Mouse (Mus musculus): ENCODE data around the gene Fut1. TPM values are rescaled to one million over a fixed set of nuclear protein-coding genes. Genes with fewer than 3 reads are reported as not detected.

The Fut1 gene
- polyA plus RNA-seq, 1 experiment: 0.07 TPM

DNA sequence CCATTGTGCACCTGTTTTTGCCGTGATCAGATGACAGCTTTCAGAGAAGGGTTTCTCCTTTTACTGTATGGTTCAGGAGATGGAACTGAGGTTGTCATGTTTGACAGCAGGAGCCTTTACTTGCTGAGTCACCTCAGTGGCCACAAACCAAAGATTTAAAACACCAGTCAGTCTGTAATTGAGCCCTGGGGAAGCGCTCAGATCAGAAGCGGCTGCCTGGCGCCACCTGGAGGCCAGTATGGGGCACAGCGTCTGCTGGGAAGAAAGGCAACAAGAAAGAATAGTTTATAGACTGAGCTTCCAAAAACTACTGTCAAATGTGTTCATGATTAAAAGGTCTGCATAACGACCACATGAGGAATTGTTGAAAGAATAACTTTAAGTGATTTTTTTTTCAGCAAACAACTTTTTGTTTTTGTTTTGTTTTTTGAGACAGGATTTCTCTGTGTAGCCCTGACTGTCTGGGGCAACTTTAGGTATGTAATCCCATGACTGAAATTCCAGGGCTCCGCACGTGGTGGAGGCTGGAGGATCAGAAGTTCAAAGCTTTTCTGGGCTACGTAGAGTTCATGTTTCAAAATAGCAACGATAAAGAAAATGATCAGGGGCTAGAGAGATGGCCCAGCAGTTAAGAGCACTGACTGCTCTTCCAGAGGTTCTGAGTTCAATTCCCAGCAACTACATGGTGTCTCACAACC is 23.8 kb upstream of the Fut1 start:
- H3K27me3 ChIP-seq (ENCODE audit: control insufficient read depth, insufficient read depth, low read length): no peaks in the 10 kb centered on the region
- DNase-seq: peak; percentile 75 to 77
- 21% methylated on average over 10 of the region's 10 CpGs for WGBS
- TF ChIP-seq POLR2A (IDR thresholded peaks at IDR 0.05; ENCODE audit: borderline replicate concordance, insufficient read depth, low read length): no peak
- peak; percentile 88 for TF ChIP-seq CTCF (IDR thresholded peaks at IDR 0.05; ENCODE audit: borderline replicate concordance, insufficient read depth, low read depth, low read length)
- H3K27ac ChIP-seq (ENCODE audit: insufficient read depth, low read length): no peak overlapping the region
- H3K4me1 ChIP-seq (ENCODE audit: control insufficient read depth, insufficient read depth, low read length): no peaks in the 10 kb centered on the region
- H3K4me3 ChIP-seq (replicated peaks; ENCODE audit: insufficient read depth, low read depth, low read length): no peak overlapping the region

DNA sequence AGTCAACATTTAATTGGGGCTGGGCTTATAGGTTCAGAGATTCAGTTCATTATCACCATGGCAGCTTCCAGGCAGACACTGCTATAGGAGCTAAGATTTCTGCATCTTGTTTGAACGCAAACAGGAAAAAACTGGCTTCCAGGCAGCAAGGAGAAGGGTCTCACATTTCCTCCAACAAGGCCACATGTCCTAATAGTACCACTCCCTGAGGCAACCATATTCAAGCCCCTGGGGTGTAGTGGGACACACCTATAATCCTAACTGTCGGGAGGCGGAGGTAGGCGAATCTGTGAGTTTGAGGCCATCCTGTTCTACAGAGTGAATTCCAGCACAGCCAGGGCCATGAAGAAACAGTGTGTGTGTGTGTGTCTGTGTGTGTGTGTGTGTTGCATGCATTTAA is 21.9 kb upstream of the Fut1 start:
- Histone ChIP-seq H3K27me3 (ENCODE audit: control insufficient read depth, insufficient read depth, low read length) (no peaks in the 10 kb centered on the region), H3K4me3 (replicated peaks; ENCODE audit: insufficient read depth, low read depth, low read length) (no peak overlapping the region), H3K27ac (ENCODE audit: insufficient read depth, low read length) (no peak overlapping the region), H3K4me1 (ENCODE audit: control insufficient read depth, insufficient read depth, low read length) (no peaks in the 10 kb centered on the region)
- no peak for TF ChIP-seq CTCF (IDR thresholded peaks at IDR 0.05; ENCODE audit: borderline replicate concordance, insufficient read depth, low read depth, low read length)
- TF ChIP-seq POLR2A (IDR thresholded peaks at IDR 0.05; ENCODE audit: borderline replicate concordance, insufficient read depth, low read length): no peak
- 80% methylated on average over 4 of the region's 4 CpGs for WGBS
- no peak for DNase-seq

DNA sequence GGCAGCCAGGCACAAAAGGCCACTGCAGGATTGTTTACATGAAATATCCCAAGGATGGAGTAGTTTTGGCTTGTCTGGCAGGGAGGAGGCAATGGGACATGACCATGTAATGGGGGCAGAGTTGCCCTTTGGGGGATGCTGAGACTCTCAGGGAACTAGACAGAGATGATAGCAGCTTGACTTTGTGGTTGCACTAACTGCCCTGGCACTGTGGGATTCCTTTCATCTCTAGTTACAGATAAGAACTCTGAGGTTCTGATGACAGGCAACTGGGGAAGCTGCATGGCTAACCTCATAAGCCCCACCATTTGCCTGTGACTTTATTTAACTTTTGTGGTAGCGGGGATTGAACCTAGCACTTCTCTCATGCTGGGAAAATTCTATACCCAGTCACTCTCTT is 21.0 kb upstream of the Fut1 start:
- WGBS: 97% methylated on average over 1 of the region's 1 CpGs
- no peak overlapping the region for H3K27ac ChIP-seq (ENCODE audit: insufficient read depth, low read length)
- TF ChIP-seq CTCF (IDR thresholded peaks at IDR 0.05; ENCODE audit: borderline replicate concordance, insufficient read depth, low read depth, low read length) (no peak), POLR2A (IDR thresholded peaks at IDR 0.05; ENCODE audit: borderline replicate concordance, insufficient read depth, low read length) (no peak)
- no peak for DNase-seq
- no peak overlapping the region for H3K4me3 ChIP-seq (replicated peaks; ENCODE audit: insufficient read depth, low read depth, low read length)
- H3K27me3 ChIP-seq (ENCODE audit: control insufficient read depth, insufficient read depth, low read length): no peaks in the 10 kb centered on the region
- H3K4me1 ChIP-seq (ENCODE audit: control insufficient read depth, insufficient read depth, low read length): no peaks in the 10 kb centered on the region

DNA sequence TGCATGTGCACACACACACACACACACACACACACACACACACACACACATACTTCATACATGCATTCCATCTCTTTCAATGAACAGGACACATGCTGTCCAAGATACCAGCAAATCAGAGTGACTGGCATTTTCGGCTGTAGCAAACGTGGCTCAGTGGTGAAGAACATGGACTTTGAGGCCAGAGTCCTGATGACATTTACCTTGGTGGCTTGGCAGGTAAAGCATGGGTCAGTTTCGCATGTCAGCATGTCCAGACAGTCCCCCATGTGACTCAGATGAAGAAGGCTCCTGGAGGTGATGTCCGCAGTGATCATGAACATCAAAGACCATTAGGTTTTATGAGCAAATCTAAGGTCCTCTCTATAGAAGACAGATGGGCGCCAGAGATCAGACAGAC is 20.1 kb upstream of the Fut1 start:
- 82% methylated on average over 5 of the region's 5 CpGs for WGBS
- H3K27me3 ChIP-seq (ENCODE audit: control insufficient read depth, insufficient read depth, low read length): no peaks in the 10 kb centered on the region
- no peaks in the 10 kb centered on the region for H3K4me1 ChIP-seq (ENCODE audit: control insufficient read depth, insufficient read depth, low read length)
- TF ChIP-seq CTCF (IDR thresholded peaks at IDR 0.05; ENCODE audit: borderline replicate concordance, insufficient read depth, low read depth, low read length) (no peak), POLR2A (IDR thresholded peaks at IDR 0.05; ENCODE audit: borderline replicate concordance, insufficient read depth, low read length) (no peak)
- H3K27ac ChIP-seq (ENCODE audit: insufficient read depth, low read length): no peak overlapping the region
- no peak overlapping the region for H3K4me3 ChIP-seq (replicated peaks; ENCODE audit: insufficient read depth, low read depth, low read length)
- no peak for DNase-seq

DNA sequence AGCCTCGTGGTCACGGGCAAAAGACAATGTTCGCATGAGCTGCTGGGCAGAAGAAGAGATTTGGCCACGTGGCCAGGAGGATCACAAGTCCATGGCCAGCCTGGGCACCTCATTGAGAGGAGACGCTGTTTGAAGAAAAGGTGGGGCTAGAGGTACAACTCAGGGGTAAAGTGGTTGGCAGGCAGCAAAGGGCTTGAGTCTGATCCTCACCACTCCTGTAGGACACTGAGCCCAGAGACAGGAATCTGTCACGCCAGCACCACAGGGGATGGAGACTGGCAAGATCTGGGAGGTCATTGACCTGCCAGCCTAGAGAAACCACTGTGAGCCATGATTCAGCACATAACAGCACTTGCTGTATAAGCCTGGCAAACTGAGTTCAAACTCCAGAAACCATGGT is 19.6 kb upstream of the Fut1 start:
- Histone ChIP-seq H3K4me3 (replicated peaks; ENCODE audit: insufficient read depth, low read depth, low read length) (no peak overlapping the region), H3K27me3 (ENCODE audit: control insufficient read depth, insufficient read depth, low read length) (no peaks in the 10 kb centered on the region), H3K4me1 (ENCODE audit: control insufficient read depth, insufficient read depth, low read length) (no peaks in the 10 kb centered on the region), H3K27ac (ENCODE audit: insufficient read depth, low read length) (no peak overlapping the region)
- 44% methylated on average over 6 of the region's 6 CpGs for WGBS
- TF ChIP-seq CTCF (IDR thresholded peaks at IDR 0.05; ENCODE audit: borderline replicate concordance, insufficient read depth, low read depth, low read length) (no peak), POLR2A (IDR thresholded peaks at IDR 0.05; ENCODE audit: borderline replicate concordance, insufficient read depth, low read length) (no peak)
- DNase-seq: no peak

DNA sequence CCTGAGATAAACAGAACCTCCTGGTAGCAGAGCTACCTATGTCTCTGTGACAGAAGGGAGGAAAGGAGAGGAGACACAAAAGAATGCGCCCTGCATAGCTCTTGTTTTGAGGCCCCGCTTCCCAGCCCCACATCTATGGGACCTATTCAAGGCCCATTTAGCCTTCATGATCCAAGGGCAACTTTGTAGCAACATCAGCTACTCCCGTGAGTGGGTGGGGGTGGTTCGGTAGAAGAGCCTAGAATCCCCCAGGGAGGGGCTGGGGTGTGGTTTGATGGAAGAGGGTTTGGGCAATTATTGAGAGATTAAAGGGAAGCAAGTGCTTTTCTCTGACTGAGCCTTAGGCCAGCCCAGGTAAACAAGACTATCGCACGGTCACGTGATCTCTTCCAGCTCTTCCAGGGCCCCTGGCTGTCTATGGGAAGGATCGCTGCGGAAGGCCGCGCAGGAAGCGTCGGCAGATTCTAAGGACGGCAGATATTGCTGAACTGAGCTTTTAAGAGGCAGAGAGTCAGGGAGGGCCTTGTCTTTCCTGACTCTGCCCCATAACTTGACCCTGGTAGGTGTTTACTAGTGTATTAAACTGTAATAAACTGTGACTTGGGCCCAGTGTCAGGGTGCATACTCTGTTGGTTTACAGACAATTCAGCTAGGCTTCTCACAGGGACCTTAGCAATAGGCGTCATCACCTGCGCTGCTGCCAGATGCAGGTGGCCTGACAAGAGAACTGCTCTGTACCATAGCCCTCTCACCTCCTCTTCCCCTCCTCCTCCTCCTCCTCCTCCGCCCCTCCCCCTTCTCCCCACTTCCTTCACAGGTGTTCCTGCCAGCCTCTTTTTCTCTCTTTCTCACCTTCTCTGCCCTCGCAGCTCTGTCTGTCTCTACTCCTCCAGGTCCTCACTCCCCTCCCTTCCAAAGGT is 17.9 kb upstream of the Fut1 start:
- 61% methylated on average over 18 of the region's 18 CpGs for WGBS

DNA sequence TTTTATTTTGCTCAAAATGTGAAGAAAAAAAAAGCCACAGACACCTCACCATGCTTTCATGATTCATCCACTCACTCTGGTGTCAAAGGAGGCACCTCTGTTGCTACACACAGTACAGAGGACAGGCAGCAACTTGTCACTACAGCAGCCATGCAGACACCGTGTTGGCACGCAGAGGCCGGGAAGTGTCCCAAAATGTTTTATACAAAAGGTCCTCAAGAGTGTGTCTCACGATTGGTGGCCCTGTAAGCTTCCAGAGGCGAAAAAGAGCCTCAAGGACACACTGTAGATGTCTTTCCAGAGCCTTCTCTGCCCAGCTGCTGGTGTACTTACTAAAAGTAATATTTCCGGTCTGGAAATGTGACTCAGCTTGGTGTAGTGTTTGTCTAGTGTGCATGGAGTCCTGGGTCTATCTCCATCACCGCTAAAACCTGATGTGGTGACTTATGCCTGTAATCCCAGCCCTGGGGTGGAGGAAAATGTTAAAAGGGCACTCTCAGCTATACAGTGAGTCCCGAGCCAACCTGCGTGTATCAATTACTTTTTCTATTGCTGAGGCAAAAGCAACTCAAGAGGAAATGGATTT is 11.3 kb upstream of the Fut1 start:
- TF ChIP-seq CTCF (IDR thresholded peaks at IDR 0.05; ENCODE audit: borderline replicate concordance, insufficient read depth, low read depth, low read length): no peak
- no peak for TF ChIP-seq POLR2A (IDR thresholded peaks at IDR 0.05; ENCODE audit: borderline replicate concordance, insufficient read depth, low read length)

More for the DNA sequence above, 17.9 kb upstream of the Fut1 start:
- Histone ChIP-seq H3K27me3 (ENCODE audit: control insufficient read depth, insufficient read depth, low read length) (no peaks in the 10 kb centered on the region), H3K4me3 (replicated peaks; ENCODE audit: insufficient read depth, low read depth, low read length) (no peak overlapping the region), H3K4me1 (ENCODE audit: control insufficient read depth, insufficient read depth, low read length) (no peaks in the 10 kb centered on the region), H3K27ac (ENCODE audit: insufficient read depth, low read length) (no peak overlapping the region)
- no peak for DNase-seq
- TF ChIP-seq CTCF (IDR thresholded peaks at IDR 0.05; ENCODE audit: borderline replicate concordance, insufficient read depth, low read depth, low read length) (no peak), POLR2A (IDR thresholded peaks at IDR 0.05; ENCODE audit: borderline replicate concordance, insufficient read depth, low read length) (no peak)

More for the DNA sequence above, 11.3 kb upstream of the Fut1 start:
- Histone ChIP-seq H3K27ac (ENCODE audit: insufficient read depth, low read length) (no peak overlapping the region), H3K4me1 (ENCODE audit: control insufficient read depth, insufficient read depth, low read length) (no peaks in the 10 kb centered on the region), H3K4me3 (replicated peaks; ENCODE audit: insufficient read depth, low read depth, low read length) (no peak overlapping the region), H3K27me3 (ENCODE audit: control insufficient read depth, insufficient read depth, low read length) (no peaks in the 10 kb centered on the region)
- 76% methylated on average over 9 of the region's 9 CpGs for WGBS
- DNase-seq: no peak
